Mouse (Mus musculus) liver, adult 2 months (tissue): Measurements from ENCODE around the gene Tpx2.

Source experiments
- CTCF ChIP-seq: fragments of 200-500 bp; IDR thresholded peaks from 2 replicates; pipeline ENCODE4 v1.5.1; 2011; ENCODE audit warnings: low read depth, low read length, control low read depth
- POLR2A ChIP-seq: fragments of 200-500 bp; IDR thresholded peaks from 2 replicates; pipeline ENCODE4 v1.6.1; 2011; ENCODE audit warnings: low read length, control low read depth; ENCODE audit not compliant: insufficient read depth; ENCODE audit errors: extremely low read depth

DNA sequence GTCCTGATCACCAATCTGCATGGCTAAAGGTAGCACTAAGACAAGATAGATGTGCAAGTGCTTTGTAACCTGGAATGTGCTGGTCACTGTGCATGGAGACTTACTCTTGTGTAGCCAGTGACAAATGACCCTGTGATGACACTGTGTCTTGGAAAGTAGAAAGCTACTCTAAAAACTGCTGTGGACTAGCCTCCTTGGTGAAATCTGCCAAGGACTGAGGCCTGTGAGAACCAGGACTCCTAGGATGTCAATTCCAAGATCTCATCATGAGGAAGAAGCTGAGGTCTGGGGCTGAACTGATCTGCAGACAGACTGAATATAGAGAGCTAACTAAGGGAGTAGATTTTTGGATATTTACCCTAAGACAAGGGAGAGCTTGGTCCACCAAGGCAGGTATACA, 26.2 kb upstream of the Tpx2 start:
- TF ChIP-seq POLR2A = no peak
- TF ChIP-seq CTCF = no peak
